ENCODE assay signal across 13 mouse cellular contexts in genomic region chr17:28992105-28992504, GRCm38 (mm10). TPM values are rescaled to one million over a fixed set of nuclear protein-coding genes. Genes with fewer than 3 reads are reported as not detected.
DNase-seq lines count a peak whose midpoint lies in the region; ATAC-seq and TF ChIP-seq lines count a peak whose summit lies in the region.
"Had no signal": no experiment of that assay in that cellular context is flagged by ENCODE, and none has a peak within 500 bp of the region (broad histone marks: within the 10 kb centered on the region; RNA-seq: fewer than 3 reads in every experiment).

No protein-coding gene starts in this region.

- peak; percentile 19 for DNase-seq in gastrocnemius, postnatal 14 days
- DNase-seq in gastrocnemius, postnatal 36 days: no peak
- DNase-seq in lung, embryonic 14.5 days: peak; percentile 82
- DNase-seq in lung, postnatal 25 days (ENCODE audit: low spot score): no peak
- DNase-seq in kidney, adult 8-10 months: peak; percentile 71 to 83
- DNase-seq in lung, postnatal 4 days: peak; percentile 41 to 53
- DNase-seq in midbrain, embryonic 11.5 days (ENCODE audit: low spot score, missing footprints): no peak
- DNase-seq in ovary, postnatal 36 days (ENCODE audit: low spot score): no peak

- no peaks in the 10 kb centered on the region for H3K27me3 ChIP-seq in lung, embryonic 14.5 days (ENCODE audit: insufficient read depth, low read length)
- H3K27me3 ChIP-seq in midbrain, embryonic 11.5 days (ENCODE audit: control insufficient read depth, insufficient read depth, low read length): no peaks in the 10 kb centered on the region
- H3K27me3 ChIP-seq: embryonic facial prominence, embryonic 12.5 days; neural tube, embryonic 13.5 days had no signal

- H3K4me2 ChIP-seq in lung, embryonic 14.5 days: no peak overlapping the region
- no peak overlapping the region for H3K4me2 ChIP-seq in midbrain, embryonic 11.5 days
- H3K4me2 ChIP-seq: embryonic facial prominence, embryonic 12.5 days; neural tube, embryonic 13.5 days had no signal

- peaks cover 3% of the 10 kb centered on the region; the same call in 1 of the 2 replicates for H3K4me1 ChIP-seq in lung, embryonic 14.5 days (ENCODE audit: insufficient read depth)
- no peaks in the 10 kb centered on the region for H3K4me1 ChIP-seq in midbrain, embryonic 11.5 days (ENCODE audit: control insufficient read depth, insufficient read depth, low read length)
- H3K4me1 ChIP-seq: embryonic facial prominence, embryonic 12.5 days; neural tube, embryonic 13.5 days had no signal

- 47% methylated on average over 7 of the region's 7 CpGs for WGBS in lung, embryonic 14.5 days
- 90% methylated on average over 7 of the region's 7 CpGs for WGBS in midbrain, embryonic 11.5 days

- intact Hi-C loops in gastrocnemius, postnatal 14 days (cut with DNase I; ENCODE audit: low total_unique reads): no loop called here
- intact Hi-C loops in gastrocnemius, postnatal 36 days (cut with DNase I): no loop called here

- no peak overlapping the region for H3K4me3 ChIP-seq in lung, embryonic 14.5 days (ENCODE audit: low read depth, low read length)
- no peak overlapping the region for H3K4me3 ChIP-seq in midbrain, embryonic 11.5 days (ENCODE audit: low read depth, low read length)
- H3K4me3 ChIP-seq: embryonic facial prominence, embryonic 12.5 days; neural tube, embryonic 13.5 days had no signal

- H3K27ac ChIP-seq in lung, embryonic 14.5 days (ENCODE audit: low read depth): peak overlapping the region; percentile 58; the same call in 1 of the 2 replicates
- no peak overlapping the region for H3K27ac ChIP-seq in midbrain, embryonic 11.5 days (ENCODE audit: low read depth, low read length)
- H3K27ac ChIP-seq: embryonic facial prominence, embryonic 12.5 days; macrophage; neural tube, embryonic 13.5 days had no signal

- H3K9me3 ChIP-seq in lung, embryonic 14.5 days (ENCODE audit: low read depth, low read length): no peaks in the 10 kb centered on the region
- H3K9me3 ChIP-seq in midbrain, embryonic 11.5 days (ENCODE audit: control insufficient read depth, low read length): no peaks in the 10 kb centered on the region
- H3K9me3 ChIP-seq: embryonic facial prominence, embryonic 12.5 days; neural tube, embryonic 13.5 days had no signal

- H3K9ac ChIP-seq in lung, embryonic 14.5 days: no peak overlapping the region
- no peak overlapping the region for H3K9ac ChIP-seq in midbrain, embryonic 11.5 days (ENCODE audit: low read length)
- H3K9ac ChIP-seq: embryonic facial prominence, embryonic 12.5 days; neural tube, embryonic 13.5 days had no signal

- no peak for ATAC-seq in lung, embryonic 14.5 days (ENCODE audit: insufficient read depth)
- ATAC-seq in midbrain, embryonic 11.5 days (ENCODE audit: low FRiP score): no peak

- H3K36me3 ChIP-seq in lung, embryonic 14.5 days (ENCODE audit: insufficient read depth): peaks cover 67% of the 10 kb centered on the region
- H3K36me3 ChIP-seq in midbrain, embryonic 11.5 days (ENCODE audit: control insufficient read depth, insufficient read depth, low read length): peaks cover 11% of the 10 kb centered on the region; the same call in 1 of the 2 replicates

- no peak for TF ChIP-seq CTCF in lung, embryonic 14.5 days (IDR thresholded peaks at IDR 0.05; ENCODE audit: low read depth)

RNA-seq across cellular contexts. Expression of gene Stk38, which starts 15.7 kb away (rescaled TPM):
- total RNA-seq in gastrocnemius, postnatal 14 days (2021): 10 to 100 TPM; 25.3 to 29.0 TPM
- total RNA-seq in gastrocnemius, postnatal 36 days (2021): 10 to 100 TPM; 23.0 to 26.1 TPM
- 103 and 104 TPM in 2 replicates for polyA plus RNA-seq in lung, embryonic 14.5 days (2014; fragmentation: Nextera tagmentation; extraction: Ambion mirVana)
- polyA plus RNA-seq in midbrain, embryonic 11.5 days (2014; fragmentation: Nextera tagmentation; extraction: Ambion mirVana): 130 and 139 TPM in 2 replicates

RNA-seq across cellular contexts. Expression of gene Srsf3, which starts 40.3 kb away (rescaled TPM):
- 10 to 100 TPM; 50.7 to 52.3 TPM for total RNA-seq in gastrocnemius, postnatal 14 days (2021)
- total RNA-seq in gastrocnemius, postnatal 36 days (2021): 10 to 100 TPM; 32.6 to 42.1 TPM
- 716 and 730 TPM in 2 replicates for polyA plus RNA-seq in lung, embryonic 14.5 days (2014; fragmentation: Nextera tagmentation; extraction: Ambion mirVana)
- 899 and 948 TPM in 2 replicates for polyA plus RNA-seq in midbrain, embryonic 11.5 days (2014; fragmentation: Nextera tagmentation; extraction: Ambion mirVana)

RNA-seq across cellular contexts. Expression of gene Kctd20, which starts 40.4 kb away (rescaled TPM):
- 10 to 100 TPM; 36.8 to 39.4 TPM for total RNA-seq in gastrocnemius, postnatal 14 days (2021)
- total RNA-seq in gastrocnemius, postnatal 36 days (2021): 10 to 100 TPM; 32.2 to 36.7 TPM
- 89.4 and 91.5 TPM in 2 replicates for polyA plus RNA-seq in lung, embryonic 14.5 days (2014; fragmentation: Nextera tagmentation; extraction: Ambion mirVana)
- 92.4 and 97.4 TPM in 2 replicates for polyA plus RNA-seq in midbrain, embryonic 11.5 days (2014; fragmentation: Nextera tagmentation; extraction: Ambion mirVana)

RNA-seq across cellular contexts. Expression of gene Pxt1, which starts 48.5 kb away (rescaled TPM):
- not detected for total RNA-seq in gastrocnemius, postnatal 14 days (2021)
- total RNA-seq in gastrocnemius, postnatal 36 days (2021): not detected
- polyA plus RNA-seq in lung, embryonic 14.5 days (2014; fragmentation: Nextera tagmentation; extraction: Ambion mirVana): 0.19 and 0.82 TPM in 2 replicates
- not detected in 2 replicates for polyA plus RNA-seq in midbrain, embryonic 11.5 days (2014; fragmentation: Nextera tagmentation; extraction: Ambion mirVana)
- total RNA-seq: gastrocnemius, postnatal 4 days; layer of hippocampus, postnatal 10 days had no signal
- polyA plus RNA-seq: embryonic facial prominence, embryonic 12.5 days; macrophage; neural tube, embryonic 13.5 days had no signal

Comparison
In these comparisons a context has a peak if more than half of its experiments do, and no peak if none do; other contexts are left out.
1. DNase-seq: peak in gastrocnemius, postnatal 14 days (single experiment), lung, embryonic 14.5 days (single experiment), kidney, adult 8-10 months (2 of 2) and lung, postnatal 4 days (2 of 2); none in gastrocnemius, postnatal 36 days (0 of 2), lung, postnatal 25 days (single experiment), midbrain, embryonic 11.5 days (single experiment) and ovary, postnatal 36 days (single experiment).